Mouse (Mus musculus) embryo, embryonic 11.5 days (tissue): Measurements from ENCODE around the gene Lyrm7.
"Not testable (repeated sequence)": the region's sequence is repeated elsewhere in the genome, so short reads cannot be mapped to it uniquely, and the experiment has no call there.

Experiments used
- DNase-seq: peaks from one replicate; pipeline ENCODE4 v3.0.0-alpha.2; 2012; ENCODE audit warnings: low read depth, low spot score

Lyrm7 gene

GRCm38 (mm10) chr11:54860256-54861038, at the start of gene Lyrm7:
Gene Lyrm7 (minus strand): TSS chr11:54860916.
- DNase-seq: peak; percentile 93

GRCm38 (mm10) chr11:54910081-54910665, 49.5 kb upstream of the Lyrm7 start:
- no peak for DNase-seq

GRCm38 (mm10) chr11:54909273-54909672, 48.6 kb upstream of the Lyrm7 start:
- no peak for DNase-seq

GRCm38 (mm10) chr11:54907259-54907658, 46.5 kb upstream of the Lyrm7 start:
- no peak for DNase-seq

- no peak for DNase-seq
These were observed 45.8 kb upstream of the Lyrm7 start for GRCm38 (mm10) chr11:54906466-54906865.

GRCm38 (mm10) chr11:54905931-54906330, 45.2 kb upstream of the Lyrm7 start:
- no peak for DNase-seq

- no peak for DNase-seq
These were observed 44.4 kb upstream of the Lyrm7 start for GRCm38 (mm10) chr11:54905086-54905485.

GRCm38 (mm10) chr11:54903940-54904706, 43.4 kb upstream of the Lyrm7 start:
- DNase-seq: no peak

- no peak for DNase-seq
These were observed 42.6 kb upstream of the Lyrm7 start for GRCm38 (mm10) chr11:54903339-54903738.

- peak; percentile 39 for DNase-seq
These were observed 41.9 kb upstream of the Lyrm7 start, which contains the start of gene Gpx3 for GRCm38 (mm10) chr11:54902333-54903323. Gene Gpx3 (plus strand): TSS chr11:54902453.

- DNase-seq: no peak
These were observed 38.9 kb upstream of the Lyrm7 start for GRCm38 (mm10) chr11:54899657-54900056.

GRCm38 (mm10) chr11:54897470-54897869, 36.8 kb upstream of the Lyrm7 start:
- DNase-seq: no peak

- not testable (repeated sequence) for DNase-seq
These were observed 35.9 kb upstream of the Lyrm7 start for GRCm38 (mm10) chr11:54896646-54897045.

- DNase-seq: no peak
These were observed 33.9 kb upstream of the Lyrm7 start for GRCm38 (mm10) chr11:54894589-54894988.

GRCm38 (mm10) chr11:54892091-54892490, 31.4 kb upstream of the Lyrm7 start:
- no peak for DNase-seq

GRCm38 (mm10) chr11:54891341-54891740, 30.6 kb upstream of the Lyrm7 start:
- DNase-seq: no peak

- DNase-seq: no peak
These were observed 27.2 kb upstream of the Lyrm7 start for GRCm38 (mm10) chr11:54887927-54888326.

- DNase-seq: no peak
These were observed 24.7 kb upstream of the Lyrm7 start for GRCm38 (mm10) chr11:54885406-54885805.

GRCm38 (mm10) chr11:54884937-54885336, 24.2 kb upstream of the Lyrm7 start:
- DNase-seq: no peak

- DNase-seq: no peak
These were observed 23.6 kb upstream of the Lyrm7 start for GRCm38 (mm10) chr11:54884197-54884828.

- DNase-seq: no peak
These were observed 22.0 kb upstream of the Lyrm7 start for GRCm38 (mm10) chr11:54882671-54883070.
